Mouse (Mus musculus) heart, embryonic 11.5 days (tissue): ENCODE results near the gene Zfand2a. TPM values are rescaled to one million over a fixed set of nuclear protein-coding genes. Genes with fewer than 3 reads are reported as not detected.

Source experiments
- ATAC-seq: fragments of 200-750 bp; cut with Nextera tagmentation; replicated peaks from 2 replicates; pipeline ENCODE4 v1.8.0; 2017; ENCODE audit warnings: moderate library complexity; ENCODE audit not compliant: insufficient number of reproducible peaks, low FRiP score, low TSS enrichment
- H3K27ac ChIP-seq: fragments of 300-500 bp; sonication (generic); 2 replicates; pipeline ENCODE4 v1.5.1; 2014; ENCODE audit warnings: mild to moderate bottlenecking, low read depth, low read length
- H3K27me3 ChIP-seq: fragments of 300-500 bp; sonication (generic); 2 replicates; pipeline ENCODE4 v1.6.1; 2014; ENCODE audit warnings: mild to moderate bottlenecking, low read length, mixed read lengths; ENCODE audit not compliant: control insufficient read depth, insufficient read depth
- H3K36me3 ChIP-seq: fragments of 300-500 bp; sonication (generic); 2 replicates; pipeline ENCODE4 v1.6.1; 2014; ENCODE audit warnings: mild to moderate bottlenecking, low read length, moderate library complexity, mixed read lengths; ENCODE audit not compliant: control insufficient read depth, insufficient read depth
- H3K4me1 ChIP-seq: fragments of 300-500 bp; sonication (generic); 2 replicates; pipeline ENCODE4 v1.6.1; 2014; ENCODE audit warnings: low read length; ENCODE audit not compliant: control insufficient read depth, insufficient read depth
- H3K4me2 ChIP-seq: fragments of 300-500 bp; sonication (generic); 2 replicates; pipeline ENCODE4 v1.6.1; 2014; ENCODE audit warnings: mild to moderate bottlenecking, moderate library complexity
- H3K4me3 ChIP-seq: fragments of 300-500 bp; sonication (generic); 2 replicates; pipeline ENCODE4 v1.5.1; 2014; ENCODE audit warnings: low read depth, low read length
- H3K9ac ChIP-seq: fragments of 300-500 bp; sonication (generic); 2 replicates; pipeline ENCODE4 v1.6.1; 2014; ENCODE audit warnings: mild to moderate bottlenecking, low read depth, low read length, moderate library complexity
- H3K9me3 ChIP-seq: fragments of 300-500 bp; sonication (generic); replicated peaks from 2 replicates; pipeline ENCODE4 v1.6.1; 2016; ENCODE audit warnings: low read length; ENCODE audit not compliant: control insufficient read depth
- WGBS: fragments of 180-500 bp; shearing (Covaris S2); extraction: QIAGEN DNeasy Blood & Tissue Kit; methylation state at CpG from one replicate; pipeline ENCODE4 v1.1.7; 2014; ENCODE audit not compliant: insufficient replicate concordance; 5-methylcytosine and 5-hydroxymethylcytosine counted together
- polyA plus RNA-seq: library from polyadenylated mRNA; unstranded; fragments of >200 nt; fragmentation: Nextera tagmentation; extraction: Ambion mirVana; gene quantifications from 2 replicates; pipeline ENCODE4 v1.2.1, GENCODE M21; 2014

Zfand2a gene
- polyA plus RNA-seq, 1 experiment from 2014 or later: 6.3 TPM

DNA sequence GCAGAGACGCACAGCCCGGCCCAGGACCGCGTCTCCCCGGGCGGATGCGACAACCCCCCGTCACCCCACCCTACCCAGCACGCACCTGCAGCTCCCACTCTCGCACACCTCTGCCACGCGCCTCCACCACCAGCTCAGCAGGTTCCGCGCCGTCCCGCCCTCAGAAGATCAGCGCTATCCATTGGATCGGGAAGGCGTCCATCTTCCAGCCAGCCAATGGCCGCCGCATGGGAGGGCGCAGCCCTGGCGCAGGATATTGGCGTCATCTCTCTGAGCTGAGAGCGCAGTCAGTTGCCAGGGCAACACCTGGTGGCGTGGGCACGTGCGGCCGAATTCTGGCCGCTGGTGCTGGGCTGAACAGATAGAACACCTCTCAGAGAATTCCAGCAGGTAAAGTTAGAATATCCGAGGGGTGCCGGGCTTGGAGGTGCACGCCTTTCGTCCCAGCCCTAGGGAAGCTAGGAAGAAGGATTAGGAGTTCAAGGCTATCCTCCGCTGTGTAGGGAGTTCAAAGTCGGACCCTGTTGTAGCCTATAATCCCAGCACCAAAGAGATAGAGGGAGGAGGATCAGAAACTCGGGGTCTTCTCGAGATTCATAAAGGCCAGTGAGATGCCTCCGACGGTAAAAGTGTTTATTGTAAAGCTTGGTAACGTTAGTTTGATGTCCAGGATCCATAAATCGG, 23.8 kb downstream of the Zfand2a start, which contains the start of gene 3110082I17Rik:
3110082I17Rik (minus strand) TSS at position 144 of the 684 bp plus-strand sequence.
- H3K9me3 ChIP-seq: no peaks in the 10 kb centered on the region
- H3K4me3 ChIP-seq: peak within 1 kb of the TSS; percentile 66
- H3K27me3 ChIP-seq: no peaks in the 10 kb centered on the region
- 0 out of 2 replicates have a peak, but pooled peaks cover 2% of the 10 kb centered on the region for H3K4me1 ChIP-seq
- H3K27ac ChIP-seq: no peak within 1 kb of the TSS
- peak within 1 kb of the TSS; percentile 65 for H3K9ac ChIP-seq
- 4% methylated on average over 42 of the region's 42 CpGs for WGBS
- H3K4me2 ChIP-seq: peak within 1 kb of the TSS; percentile 69
- peak; percentile 95 for ATAC-seq
- H3K36me3 ChIP-seq: no peaks in the 10 kb centered on the region

- Histone ChIP-seq H3K9ac (peak overlapping the region; percentile 65), H3K27ac (no peak overlapping the region), H3K4me1 (0 out of 2 replicates have a peak, but pooled peaks cover 2% of the 10 kb centered on the region), H3K36me3 (0 out of 2 replicates have a peak, but pooled peaks cover 4% of the 10 kb centered on the region), H3K9me3 (no peaks in the 10 kb centered on the region), H3K4me2 (peak overlapping the region; percentile 69), H3K27me3 (no peaks in the 10 kb centered on the region), H3K4me3 (peak overlapping the region; percentile 66)
- 7% methylated on average over 10 of the region's 10 CpGs for WGBS
- no peak for ATAC-seq
Observed at GRCm38 (mm10) chr5:139459938-139460337, 24.4 kb downstream of the Zfand2a start.

DNA sequence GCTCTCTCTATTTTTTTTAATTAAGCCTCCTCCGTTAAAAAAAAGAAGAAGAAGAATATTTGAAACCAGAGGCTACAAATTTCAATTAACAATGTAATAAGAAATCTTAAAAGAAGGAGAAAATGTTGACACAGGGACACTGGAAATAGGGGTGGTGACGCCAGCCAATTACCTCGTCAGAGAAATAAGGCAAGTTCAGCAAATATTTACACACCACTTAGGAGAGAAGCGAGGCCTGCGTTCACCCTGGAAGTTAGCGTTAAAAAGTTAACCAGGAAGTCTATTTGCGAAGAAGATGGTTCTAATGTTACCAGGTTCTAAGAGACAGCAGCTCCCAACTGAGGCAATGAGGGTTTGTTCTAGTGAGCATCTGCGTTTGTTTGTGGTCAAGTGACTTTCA, 27.1 kb downstream of the Zfand2a start:
- 89% methylated on average over 8 of the region's 8 CpGs for WGBS
- Histone ChIP-seq H3K4me1 (0 out of 2 replicates have a peak, but pooled peaks cover 2% of the 10 kb centered on the region), H3K27ac (no peak overlapping the region), H3K36me3 (0 out of 2 replicates have a peak, but pooled peaks cover 4% of the 10 kb centered on the region), H3K27me3 (no peaks in the 10 kb centered on the region), H3K9me3 (no peaks in the 10 kb centered on the region), H3K9ac (no peak overlapping the region), H3K4me3 (no peak overlapping the region), H3K4me2 (no peak overlapping the region)
- no peak for ATAC-seq

DNA sequence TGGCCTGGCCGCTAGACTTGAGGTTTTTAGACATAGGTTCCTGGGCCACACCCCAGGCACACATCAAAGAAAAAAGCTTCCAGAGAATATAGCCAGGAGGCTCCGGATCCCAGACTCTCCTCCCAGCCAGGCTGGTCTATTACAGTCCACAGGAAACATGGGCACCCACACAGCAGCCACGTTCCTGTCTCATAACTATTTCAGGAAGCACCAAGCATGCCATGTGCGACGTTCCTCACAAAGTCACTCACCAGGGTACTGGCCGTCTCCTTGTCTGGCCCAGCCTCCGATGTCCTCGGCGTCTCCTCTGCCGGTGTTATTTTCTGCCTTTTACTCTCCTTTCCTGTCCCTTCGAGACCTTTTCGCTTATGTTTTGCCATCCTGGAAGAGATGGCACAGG, 29.2 kb downstream of the Zfand2a start:
- Histone ChIP-seq H3K4me2 (no peak overlapping the region), H3K4me3 (no peak overlapping the region), H3K27ac (no peak overlapping the region), H3K4me1 (peaks cover 3% of the 10 kb centered on the region; the same call in 1 of the 2 replicates), H3K36me3 (0 out of 2 replicates have a peak, but pooled peaks cover 4% of the 10 kb centered on the region), H3K9me3 (no peaks in the 10 kb centered on the region), H3K27me3 (no peaks in the 10 kb centered on the region), H3K9ac (no peak overlapping the region)
- no peak for ATAC-seq
- 91% methylated on average over 12 of the region's 12 CpGs for WGBS

DNA sequence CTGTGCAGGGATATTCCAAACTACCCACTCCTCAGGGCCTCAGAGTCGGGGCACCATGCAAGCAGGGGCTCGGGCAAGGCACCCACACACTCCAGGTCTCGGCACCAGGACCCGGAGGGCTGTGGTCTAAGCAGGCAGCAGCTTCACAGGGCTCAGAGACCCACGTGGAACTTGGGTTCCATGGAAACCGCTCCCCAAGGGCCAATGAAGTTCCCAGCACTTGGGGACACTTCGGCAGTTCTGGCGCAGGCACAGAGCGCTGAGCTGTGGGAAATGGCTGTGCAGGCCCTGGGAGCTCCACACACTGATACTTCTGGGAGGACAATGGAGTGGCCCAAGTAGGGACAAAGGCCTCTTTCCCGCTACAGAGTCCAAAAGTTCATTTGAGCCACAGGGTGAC, 31.3 kb downstream of the Zfand2a start:
- H3K27me3 ChIP-seq: no peaks in the 10 kb centered on the region
- H3K9ac ChIP-seq: no peak overlapping the region
- 89% methylated on average over 10 of the region's 10 CpGs for WGBS
- peaks cover 7% of the 10 kb centered on the region; the same call in 1 of the 2 replicates for H3K4me1 ChIP-seq
- H3K4me2 ChIP-seq: no peak overlapping the region
- no peak overlapping the region for H3K4me3 ChIP-seq
- ATAC-seq: no peak
- H3K27ac ChIP-seq: no peak overlapping the region
- H3K36me3 ChIP-seq: 0 out of 2 replicates have a peak, but pooled peaks cover 4% of the 10 kb centered on the region
- H3K9me3 ChIP-seq: no peaks in the 10 kb centered on the region

DNA sequence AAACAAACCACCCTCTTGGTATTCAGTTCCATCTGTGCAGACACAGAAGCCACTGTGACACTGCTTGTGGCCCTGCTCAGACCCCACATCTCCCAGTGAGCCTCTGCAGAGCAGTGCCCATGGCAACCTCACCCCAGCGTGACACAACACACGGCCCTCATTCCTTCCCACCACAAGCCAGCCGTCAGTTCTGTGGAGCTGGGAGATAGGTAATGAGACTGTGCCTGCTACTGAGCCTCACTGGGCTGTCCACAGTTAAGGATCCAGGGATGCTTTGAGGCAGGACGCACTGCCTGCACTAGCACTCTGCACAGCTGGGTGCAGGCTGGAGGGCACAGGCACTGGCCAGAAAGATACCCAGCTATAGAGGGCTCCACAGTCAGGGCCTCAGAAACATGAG, 34.4 kb downstream of the Zfand2a start:
- Histone ChIP-seq H3K27ac (no peak overlapping the region), H3K36me3 (no peaks in the 10 kb centered on the region), H3K4me3 (no peak overlapping the region), H3K27me3 (no peaks in the 10 kb centered on the region), H3K4me2 (no peak overlapping the region), H3K9ac (no peak overlapping the region), H3K9me3 (no peaks in the 10 kb centered on the region), H3K4me1 (peaks cover 7% of the 10 kb centered on the region; the same call in 1 of the 2 replicates)
- no peak for ATAC-seq
- WGBS: 36% methylated on average over 4 of the region's 4 CpGs

- ATAC-seq: no peak
Observed at GRCm38 (mm10) chr5:139449161-139449791, 35.1 kb downstream of the Zfand2a start.

GRCm38 (mm10) chr5:139448025-139448424, 36.3 kb downstream of the Zfand2a start:
- Histone ChIP-seq H3K4me3 (no peak overlapping the region), H3K27me3 (no peaks in the 10 kb centered on the region), H3K27ac (no peak overlapping the region), H3K9ac (no peak overlapping the region), H3K9me3 (no peaks in the 10 kb centered on the region), H3K36me3 (no peaks in the 10 kb centered on the region), H3K4me1 (peaks cover 7% of the 10 kb centered on the region; the same call in 1 of the 2 replicates), H3K4me2 (no peak overlapping the region)
- WGBS: 54% methylated on average over 6 of the region's 6 CpGs
- no peak for ATAC-seq

More at GRCm38 (mm10) chr5:139449161-139449791, 35.1 kb downstream of the Zfand2a start:
- Histone ChIP-seq H3K9ac (no peak overlapping the region), H3K4me1 (peaks cover 7% of the 10 kb centered on the region; the same call in 1 of the 2 replicates), H3K9me3 (no peaks in the 10 kb centered on the region), H3K36me3 (no peaks in the 10 kb centered on the region), H3K27me3 (no peaks in the 10 kb centered on the region), H3K4me3 (no peak overlapping the region), H3K4me2 (no peak overlapping the region), H3K27ac (no peak overlapping the region)
- 55% methylated on average over 5 of the region's 5 CpGs for WGBS
